Mouse (Mus musculus) spleen, adult 2 months (tissue): Measurements from ENCODE around the gene Epha8. TPM values are rescaled to one million over a fixed set of nuclear protein-coding genes. Genes with fewer than 3 reads are reported as not detected.

ENCODE experiments used
- DNase-seq, 2 experiments: peaks; one replicate each; pipeline versions ENCODE4 v3.0.0 to v3.0.0-alpha.2; 2012 to 2021; ENCODE audit warnings: low spot score in 2 of 2, low read depth in 1 of 2
- H3K27ac ChIP-seq: fragments of 200-500 bp; 2 replicates; pipeline ENCODE4 v1.5.1; 2012; ENCODE audit warnings: low read length, inconsistent platforms; ENCODE audit not compliant: insufficient read depth
- H3K27me3 ChIP-seq: fragments of 200-500 bp; 2 replicates; pipeline ENCODE4 v1.6.1; 2012; ENCODE audit warnings: mild to moderate bottlenecking, moderate library complexity, low read length, inconsistent platforms; ENCODE audit not compliant: control insufficient read depth, insufficient read depth
- H3K36me3 ChIP-seq: fragments of 200-500 bp; 2 replicates; pipeline ENCODE4 v1.6.1; 2012; ENCODE audit warnings: mild to moderate bottlenecking, low read length, inconsistent platforms; ENCODE audit not compliant: control insufficient read depth, insufficient read depth
- H3K4me1 ChIP-seq: fragments of 200-500 bp; 2 replicates; pipeline ENCODE4 v1.6.1; 2011; ENCODE audit warnings: inconsistent platforms; ENCODE audit not compliant: control insufficient read depth, insufficient read depth, insufficient read length
- H3K4me3 ChIP-seq: fragments of 200-500 bp; 2 replicates; pipeline ENCODE4 v1.5.1; 2011; ENCODE audit warnings: mild to moderate bottlenecking, inconsistent platforms; ENCODE audit not compliant: insufficient read depth, insufficient read length; ENCODE audit errors: extremely low read depth
- CTCF ChIP-seq: fragments of 200-500 bp; IDR thresholded peaks from 2 replicates; pipeline ENCODE4 v1.5.1; 2011; ENCODE audit warnings: mild to moderate bottlenecking, inconsistent platforms; ENCODE audit not compliant: insufficient read depth, insufficient read length, insufficient replicate concordance; ENCODE audit errors: extremely low read depth
- POLR2A ChIP-seq: fragments of 200-500 bp; IDR thresholded peaks from 2 replicates; pipeline ENCODE4 v1.6.1; 2011; ENCODE audit warnings: low read depth, low read length, inconsistent platforms
- WGBS: fragments of 180-500 bp; shearing (Covaris S2); methylation state at CpG from one replicate; pipeline ENCODE4 v1.1.7; 2018; 5-methylcytosine and 5-hydroxymethylcytosine counted together
- polyA plus RNA-seq: library from polyadenylated mRNA; depleted of rRNA; stranded (reverse); fragments of >200 nt; gene quantifications from 2 replicates; pipeline ENCODE4 v1.2.3, GENCODE M21; 2012

Gene Epha8
- polyA plus RNA-seq, 1 experiment = 0.46 TPM

GRCm38 (mm10) chr4:136981993-136982695 is 25.5 kb upstream of the Epha8 start:
- no peak for DNase-seq
- Histone ChIP-seq H3K4me1 (no peaks in the 10 kb centered on the region), H3K27ac (no peak overlapping the region), H3K27me3 (no peaks in the 10 kb centered on the region), H3K36me3 (peaks cover 6% of the 10 kb centered on the region), H3K4me3 (no peak overlapping the region)
- TF ChIP-seq CTCF (no peak), POLR2A (no peak)
- WGBS = 90% methylated on average over 9 of the region's 9 CpGs

DNA sequence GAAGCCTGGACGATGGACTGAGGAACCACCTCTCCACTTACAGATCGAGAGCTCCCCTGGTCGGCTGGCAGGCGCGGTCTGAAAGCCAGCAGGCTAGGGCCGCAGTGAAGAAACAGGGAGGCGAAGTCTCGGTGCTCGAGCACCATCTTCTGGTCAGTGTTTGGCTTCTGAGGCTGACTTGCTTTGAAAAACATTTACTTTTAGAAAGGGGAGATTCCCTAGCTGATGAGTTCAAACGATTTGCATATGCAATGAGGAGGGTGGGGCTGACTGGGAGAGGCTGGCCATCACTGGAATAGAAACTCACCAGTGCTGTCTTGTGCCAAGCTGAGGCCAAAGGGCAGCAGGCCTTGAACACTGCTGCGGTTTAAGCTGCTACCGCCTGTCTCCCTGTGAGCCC is 24.7 kb upstream of the Epha8 start:
- Histone ChIP-seq H3K4me3 (no peak overlapping the region), H3K4me1 (no peaks in the 10 kb centered on the region), H3K27me3 (no peaks in the 10 kb centered on the region), H3K27ac (no peak overlapping the region), H3K36me3 (peaks cover 2% of the 10 kb centered on the region)
- TF ChIP-seq POLR2A (no peak), CTCF (peak; percentile 14; the same call in 1 of the 2 replicates)
- 60% methylated on average over 12 of the region's 12 CpGs for WGBS
- no peak for DNase-seq

- H3K27ac ChIP-seq = no peak overlapping the region
Observed at GRCm38 (mm10) chr4:136980921-136981320, 24.3 kb upstream of the Epha8 start.

DNA sequence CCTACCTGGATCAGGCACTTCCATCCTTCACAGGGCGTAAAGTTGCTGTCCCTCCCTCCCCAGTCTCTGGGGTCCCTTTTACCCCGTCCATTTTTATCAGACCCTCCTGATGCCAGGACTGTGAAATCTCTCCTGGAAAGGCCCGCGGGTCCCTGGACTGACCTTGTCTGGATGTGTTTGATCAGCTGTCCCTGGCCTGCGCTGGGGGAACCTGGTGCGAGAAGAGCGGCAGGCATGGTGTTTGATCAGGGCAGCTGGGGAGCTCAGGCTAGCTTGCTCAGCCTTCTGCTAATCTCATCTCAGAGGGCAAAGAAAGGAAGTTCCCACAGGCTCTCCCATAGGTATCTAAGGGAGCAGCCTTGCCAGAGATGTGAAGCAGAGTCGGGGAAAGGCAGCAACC is 20.6 kb upstream of the Epha8 start:
- no peaks in the 10 kb centered on the region for H3K36me3 ChIP-seq
- no peaks in the 10 kb centered on the region for H3K4me1 ChIP-seq
- H3K27ac ChIP-seq = no peak overlapping the region
- no peak for DNase-seq
- no peak for TF ChIP-seq CTCF
- H3K4me3 ChIP-seq = no peak overlapping the region
- 64% methylated on average over 8 of the region's 8 CpGs for WGBS
- no peaks in the 10 kb centered on the region for H3K27me3 ChIP-seq

More at GRCm38 (mm10) chr4:136980921-136981320, 24.3 kb upstream of the Epha8 start:
- Histone ChIP-seq H3K4me1 (no peaks in the 10 kb centered on the region), H3K4me3 (no peak overlapping the region), H3K27me3 (no peaks in the 10 kb centered on the region), H3K36me3 (no peaks in the 10 kb centered on the region; the same call in 1 of the 2 replicates)
- no peak for DNase-seq
- TF ChIP-seq POLR2A (no peak), CTCF (no peak)
- WGBS = 89% methylated on average over 4 of the region's 4 CpGs

DNA sequence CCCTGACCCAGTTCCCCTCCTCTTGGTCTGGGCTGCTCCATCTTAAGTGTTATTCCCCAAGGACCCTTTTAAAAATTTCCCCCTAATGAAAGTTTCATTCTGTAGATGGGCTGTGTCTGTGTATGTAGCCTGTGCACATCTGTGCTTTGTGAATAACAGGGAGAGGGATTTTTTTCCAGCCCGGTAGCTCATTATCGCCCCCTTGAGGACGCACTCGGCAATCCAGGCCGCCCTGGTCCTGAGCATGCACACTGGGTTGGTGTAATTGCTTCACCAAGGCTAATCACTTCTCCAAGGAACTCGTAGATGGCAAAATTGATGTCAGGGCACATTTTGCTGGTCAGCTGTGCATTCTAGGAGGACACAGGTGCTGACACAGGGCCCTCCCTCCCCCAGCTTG is 14.3 kb upstream of the Epha8 start:
- Histone ChIP-seq H3K4me3 (no peak overlapping the region), H3K36me3 (no peaks in the 10 kb centered on the region), H3K27ac (no peak overlapping the region), H3K4me1 (no peaks in the 10 kb centered on the region), H3K27me3 (no peaks in the 10 kb centered on the region; the same call in 1 of the 2 replicates)
- 15% methylated on average over 6 of the region's 6 CpGs for WGBS
- DNase-seq = no peak
- TF ChIP-seq CTCF (0 out of 2 replicates have a peak, but pooled peaks have one; percentile 14), POLR2A (no peak)

DNA sequence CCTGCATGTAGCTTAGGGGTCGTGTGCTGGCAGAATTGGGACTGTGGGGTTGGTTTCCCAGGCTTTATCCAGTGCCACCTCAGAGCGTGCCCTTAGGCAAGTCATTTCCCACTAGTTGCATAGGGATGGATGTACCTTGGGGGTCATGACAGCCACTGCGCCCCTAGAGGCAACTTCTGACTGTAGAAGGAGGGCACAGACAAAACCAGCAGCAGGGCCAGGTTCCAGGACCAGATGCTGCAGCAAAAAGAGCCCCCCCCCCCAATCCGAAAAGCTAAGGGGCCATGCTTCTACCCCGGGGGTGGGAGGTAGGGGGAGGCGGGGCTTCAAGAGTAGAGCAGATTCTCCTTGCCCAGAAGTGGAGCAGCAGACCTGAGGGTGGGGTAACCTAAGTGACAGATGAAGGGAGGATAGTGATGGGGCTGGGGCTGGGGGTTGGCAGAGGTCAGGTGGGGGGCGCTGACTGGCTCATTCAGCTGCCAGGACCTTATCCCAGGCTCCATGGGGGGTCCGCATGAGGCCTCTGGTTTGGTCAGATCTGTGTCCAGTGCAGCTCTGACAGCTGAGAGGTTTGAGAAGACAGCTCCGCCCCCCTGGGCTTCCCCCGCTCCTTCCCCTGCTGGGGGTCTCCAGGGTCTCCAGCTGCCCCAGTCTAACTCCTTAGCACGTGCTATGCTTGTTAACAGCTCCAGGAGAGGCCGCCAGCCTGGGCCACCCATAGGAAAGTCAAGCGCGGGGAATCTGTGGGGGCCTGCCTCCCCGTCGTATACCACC is 13.1 kb upstream of the Epha8 start:
- Histone ChIP-seq H3K36me3 (no peaks in the 10 kb centered on the region), H3K4me1 (no peaks in the 10 kb centered on the region), H3K27me3 (no peaks in the 10 kb centered on the region; the same call in 1 of the 2 replicates), H3K4me3 (no peak overlapping the region), H3K27ac (no peak overlapping the region)
- DNase-seq = no peak
- WGBS = 50% methylated on average over 16 of the region's 16 CpGs
- no peak for TF ChIP-seq CTCF
- no peak for TF ChIP-seq POLR2A

GRCm38 (mm10) chr4:136969096-136969495 is 12.5 kb upstream of the Epha8 start:
- Histone ChIP-seq H3K36me3 (no peaks in the 10 kb centered on the region), H3K4me1 (no peaks in the 10 kb centered on the region), H3K27me3 (no peaks in the 10 kb centered on the region; the same call in 1 of the 2 replicates), H3K4me3 (no peak overlapping the region), H3K27ac (no peak overlapping the region)
- no peak for TF ChIP-seq CTCF
- TF ChIP-seq POLR2A = no peak
- WGBS = 35% methylated on average over 8 of the region's 8 CpGs
- DNase-seq = no peak
